Mouse (Mus musculus) kidney, postnatal 0 days (tissue): ENCODE results near the gene H2al1d. TPM values are rescaled to one million over a fixed set of nuclear protein-coding genes. Genes with fewer than 3 reads are reported as not detected.
"Not testable (repeated sequence)": the region's sequence is repeated elsewhere in the genome, so short reads cannot be mapped to it uniquely, and the experiment has no call there.

ENCODE experiments used
- ATAC-seq: fragments of 200-750 bp; cut with Nextera tagmentation; replicated peaks from 2 replicates; pipeline ENCODE4 v1.8.0; 2017; ENCODE audit warnings: low read depth, moderate number of reproducible peaks, moderate TSS enrichment, moderate library complexity; ENCODE audit not compliant: low FRiP score
- DNase-seq: peaks from one replicate; pipeline ENCODE4 v3.0.0-alpha.2; 2016; ENCODE audit warnings: low spot score
- H3K27ac ChIP-seq: fragments of 300-500 bp; sonication (generic); 2 replicates; pipeline ENCODE4 v1.5.1; 2014; ENCODE audit warnings: mild to moderate bottlenecking
- H3K27me3 ChIP-seq: fragments of 300-500 bp; sonication (generic); 2 replicates; pipeline ENCODE4 v1.6.1; 2014; ENCODE audit warnings: low read length, mixed read lengths; ENCODE audit not compliant: insufficient read depth
- H3K36me3 ChIP-seq: fragments of 300-500 bp; sonication (generic); 2 replicates; pipeline ENCODE4 v1.6.1; 2014; ENCODE audit warnings: low read length, mixed read lengths; ENCODE audit not compliant: insufficient read depth
- H3K4me1 ChIP-seq: fragments of 300-500 bp; sonication (generic); replicated peaks from 2 replicates; pipeline ENCODE4 v1.6.1; 2014; ENCODE audit warnings: antibody characterized with exemption, low read length, mixed read lengths; ENCODE audit not compliant: insufficient read depth
- H3K4me2 ChIP-seq: fragments of 300-500 bp; sonication (generic); 2 replicates; pipeline ENCODE4 v1.6.1; 2014; ENCODE audit warnings: mild to moderate bottlenecking, low read length, moderate library complexity, mixed read lengths
- H3K4me3 ChIP-seq: fragments of 300-500 bp; sonication (generic); replicated peaks from 2 replicates; pipeline ENCODE4 v1.5.1; 2014; ENCODE audit warnings: low read depth, low read length
- H3K9ac ChIP-seq: fragments of 300-500 bp; sonication (generic); 2 replicates; pipeline ENCODE4 v1.6.1; 2014; ENCODE audit warnings: low read depth, low read length
- H3K9me3 ChIP-seq: fragments of 300-500 bp; sonication (generic); replicated peaks from 2 replicates; pipeline ENCODE4 v1.6.1; 2016; ENCODE audit warnings: low read length, inconsistent platforms, mixed read lengths
- CTCF ChIP-seq: IDR thresholded peaks from 2 replicates; pipeline ENCODE4 v1.5.1; 2016; ENCODE audit warnings: antibody characterized with exemption, low read depth, mild to moderate bottlenecking, moderate library complexity
- WGBS: fragments of 180-500 bp; shearing (Covaris S2); extraction: QIAGEN DNeasy Blood & Tissue Kit; methylation state at CpG from one replicate; pipeline ENCODE4 v1.1.7; 2014; 5-methylcytosine and 5-hydroxymethylcytosine counted together
- polyA plus RNA-seq: library from polyadenylated mRNA; unstranded; fragments of >200 nt; fragmentation: Nextera tagmentation; extraction: Ambion mirVana; gene quantifications from 2 replicates; pipeline ENCODE4 v1.2.1, GENCODE M21; 2015

The H2al1d gene
- polyA plus RNA-seq, result not detected in 2 replicates

DNA sequence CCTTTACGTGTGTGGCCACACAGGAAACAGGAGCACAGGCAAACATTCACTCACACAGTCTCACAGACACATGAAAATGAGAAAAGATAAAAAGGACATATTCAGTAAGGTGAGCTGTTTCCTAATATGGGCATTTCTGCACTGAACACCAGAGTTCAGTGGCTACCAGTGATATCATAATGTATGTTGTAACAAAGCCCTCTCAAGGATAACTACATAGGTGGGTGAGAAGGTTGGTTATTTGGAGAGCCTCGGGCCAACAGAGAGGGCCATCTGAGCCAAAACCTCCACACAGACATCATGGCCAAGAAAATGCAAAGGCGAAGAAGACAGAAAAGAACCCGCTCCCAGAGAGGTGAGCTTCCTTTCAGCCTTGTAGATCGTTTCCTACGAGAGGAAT lies at the start of gene H2al1d:
Gene H2al1d (plus strand): TSS at position 301 of the 400 bp plus-strand sequence.
- not testable (repeated sequence) for H3K4me3 ChIP-seq, H3K4me1 ChIP-seq, H3K27ac ChIP-seq, H3K9ac ChIP-seq, H3K27me3 ChIP-seq, H3K9me3 ChIP-seq, H3K4me2 ChIP-seq, H3K36me3 ChIP-seq, ATAC-seq, DNase-seq
- no CpG with 5 or more reads among the region's 6 CpGs for WGBS

DNA sequence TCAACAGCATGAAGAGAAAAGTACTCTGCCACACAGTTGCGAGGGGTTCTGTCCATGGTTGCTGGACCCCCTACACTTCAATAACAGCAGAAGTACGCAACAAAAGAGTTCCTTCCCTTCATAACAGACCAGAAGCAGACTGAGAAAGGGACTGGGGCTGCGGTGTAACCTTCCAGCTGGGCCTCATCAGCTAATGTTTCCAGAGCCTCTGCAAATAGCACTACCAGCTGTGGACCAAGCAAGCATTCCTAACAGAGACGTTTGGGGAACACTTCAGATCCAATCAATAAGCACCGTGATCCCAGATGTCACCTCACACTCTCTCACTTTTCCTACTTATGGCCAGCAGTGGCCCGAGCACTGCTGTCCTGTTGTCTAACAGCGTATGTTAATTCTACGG lies 43.7 kb upstream of the H2al1d start:
- no peak overlapping the region for H3K9ac ChIP-seq
- ATAC-seq, result no peak
- DNase-seq, result peak; percentile 46
- H3K4me3 ChIP-seq, result no peak overlapping the region
- no peak for TF ChIP-seq CTCF
- no peaks in the 10 kb centered on the region for H3K4me1 ChIP-seq
- H3K27ac ChIP-seq, result no peak overlapping the region
- H3K9me3 ChIP-seq, result no peaks in the 10 kb centered on the region
- WGBS, result 58% methylated on average over 8 of the region's 8 CpGs
- H3K27me3 ChIP-seq, result no peaks in the 10 kb centered on the region
- H3K36me3 ChIP-seq, result no peaks in the 10 kb centered on the region
- no peak overlapping the region for H3K4me2 ChIP-seq

DNA sequence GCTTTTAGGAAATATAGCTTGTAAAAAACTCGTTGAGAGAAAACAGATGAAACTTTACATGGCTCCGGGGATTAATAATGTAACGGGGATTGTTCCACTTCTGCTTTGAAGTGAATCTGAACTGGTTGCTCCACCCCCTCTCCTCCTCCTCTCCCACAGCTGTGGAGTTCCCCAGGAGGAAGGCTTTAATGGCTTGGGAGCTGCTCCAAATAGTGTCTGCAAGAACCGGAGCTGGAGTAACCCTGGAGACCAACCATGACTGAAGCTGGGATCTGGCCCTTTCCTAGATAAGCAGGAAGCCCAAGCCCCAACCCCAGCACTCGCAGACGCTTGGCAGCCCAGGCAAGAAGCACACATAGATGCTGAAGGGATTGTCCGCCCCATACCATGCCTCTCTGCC lies 40.8 kb upstream of the H2al1d start:
- no peak overlapping the region for H3K9ac ChIP-seq
- H3K9me3 ChIP-seq, result no peaks in the 10 kb centered on the region
- ATAC-seq (no peak), DNase-seq (peak; percentile 75)
- no peak overlapping the region for H3K27ac ChIP-seq
- no peak for TF ChIP-seq CTCF
- H3K27me3 ChIP-seq, result no peaks in the 10 kb centered on the region
- WGBS, result 49% methylated on average over 7 of the region's 7 CpGs
- no peaks in the 10 kb centered on the region for H3K36me3 ChIP-seq
- H3K4me1 ChIP-seq, result no peaks in the 10 kb centered on the region
- no peak overlapping the region for H3K4me3 ChIP-seq
- H3K4me2 ChIP-seq, result no peak overlapping the region

DNA sequence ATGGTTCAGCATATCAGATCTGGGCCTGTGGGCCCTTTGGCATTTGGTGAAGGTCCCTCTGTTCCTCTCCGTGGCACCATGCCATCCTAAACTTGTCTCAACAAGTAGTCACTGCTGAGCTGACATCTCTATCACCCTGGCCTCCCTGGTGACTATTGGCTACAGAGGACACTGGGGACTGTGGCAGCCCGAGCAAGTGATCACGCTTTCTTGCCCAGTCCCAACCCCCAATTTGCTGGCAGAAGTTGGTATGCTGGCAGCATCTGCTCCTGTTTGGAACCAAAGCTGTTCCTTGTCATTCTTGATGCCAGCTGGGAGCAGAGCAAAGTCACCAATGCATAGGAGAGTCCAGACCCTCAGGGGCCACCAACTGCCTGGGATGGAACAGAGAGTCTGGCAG lies 39.5 kb upstream of the H2al1d start:
- H3K9me3 ChIP-seq, result no peaks in the 10 kb centered on the region
- no peak overlapping the region for H3K4me3 ChIP-seq
- H3K27me3 ChIP-seq, result no peaks in the 10 kb centered on the region
- no peaks in the 10 kb centered on the region for H3K4me1 ChIP-seq
- DNase-seq (no peak), ATAC-seq (no peak)
- TF ChIP-seq CTCF, result no peak
- WGBS, result 82% methylated on average over 3 of the region's 3 CpGs
- H3K36me3 ChIP-seq, result no peaks in the 10 kb centered on the region
- H3K27ac ChIP-seq, result no peak overlapping the region
- H3K9ac ChIP-seq, result no peak overlapping the region
- H3K4me2 ChIP-seq, result no peak overlapping the region

DNA sequence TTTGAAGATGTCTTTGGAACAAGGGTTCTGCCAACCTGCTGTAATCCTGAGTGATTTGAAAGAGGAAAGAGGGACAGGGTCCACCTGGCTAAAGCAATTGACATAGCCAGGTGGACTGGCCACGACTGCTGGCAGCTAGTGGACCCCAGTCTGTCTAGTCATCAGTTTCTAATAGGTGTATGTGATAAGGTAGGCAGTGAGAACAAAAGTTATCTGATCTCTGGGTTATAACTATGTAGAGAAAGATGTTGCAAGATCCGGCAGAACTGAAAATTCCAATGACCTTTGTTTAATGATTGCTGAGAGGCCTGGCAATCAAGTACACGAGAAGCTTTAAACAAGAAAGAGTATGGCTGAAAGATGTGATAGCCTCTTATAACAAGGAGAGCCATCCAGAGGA lies 35.4 kb upstream of the H2al1d start:
- DNase-seq, result no peak
- ATAC-seq, result no peak
- Histone ChIP-seq H3K9ac (no peak overlapping the region), H3K36me3 (no peaks in the 10 kb centered on the region), H3K4me3 (no peak overlapping the region), H3K4me2 (no peak overlapping the region), H3K27me3 (no peaks in the 10 kb centered on the region), H3K9me3 (no peaks in the 10 kb centered on the region), H3K27ac (no peak overlapping the region), H3K4me1 (no peaks in the 10 kb centered on the region)
- WGBS, result 72% methylated on average over 3 of the region's 3 CpGs
- TF ChIP-seq CTCF, result no peak

DNA sequence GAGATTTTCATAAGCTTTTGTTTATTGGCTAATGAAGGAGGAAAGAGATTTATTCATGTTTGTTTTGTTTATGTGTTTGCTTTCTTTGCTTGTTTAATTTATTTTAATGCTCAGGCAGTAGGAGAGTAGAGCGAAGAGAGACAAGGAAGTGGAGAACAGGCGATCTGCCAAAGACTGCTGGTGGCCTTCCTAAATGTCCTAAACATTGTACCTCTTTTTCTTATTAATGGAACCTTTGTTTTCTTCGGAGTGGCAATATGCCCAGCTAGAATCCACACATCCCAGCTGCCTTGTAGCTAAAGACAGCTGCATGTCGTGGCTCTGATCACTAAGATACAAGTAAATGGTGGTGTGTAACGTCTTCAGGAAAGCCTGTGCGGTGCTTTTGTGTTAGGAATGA lies 31.5 kb upstream of the H2al1d start:
- no peak for ATAC-seq
- H3K27me3 ChIP-seq, result no peaks in the 10 kb centered on the region
- H3K9ac ChIP-seq, result no peak overlapping the region
- no peak for DNase-seq
- no peak overlapping the region for H3K4me3 ChIP-seq
- no peak overlapping the region for H3K4me2 ChIP-seq
- H3K36me3 ChIP-seq, result no peaks in the 10 kb centered on the region
- no peaks in the 10 kb centered on the region for H3K4me1 ChIP-seq
- H3K9me3 ChIP-seq, result no peaks in the 10 kb centered on the region
- no peak overlapping the region for H3K27ac ChIP-seq
- 78% methylated on average over 6 of the region's 6 CpGs for WGBS
- TF ChIP-seq CTCF, result no peak

DNA sequence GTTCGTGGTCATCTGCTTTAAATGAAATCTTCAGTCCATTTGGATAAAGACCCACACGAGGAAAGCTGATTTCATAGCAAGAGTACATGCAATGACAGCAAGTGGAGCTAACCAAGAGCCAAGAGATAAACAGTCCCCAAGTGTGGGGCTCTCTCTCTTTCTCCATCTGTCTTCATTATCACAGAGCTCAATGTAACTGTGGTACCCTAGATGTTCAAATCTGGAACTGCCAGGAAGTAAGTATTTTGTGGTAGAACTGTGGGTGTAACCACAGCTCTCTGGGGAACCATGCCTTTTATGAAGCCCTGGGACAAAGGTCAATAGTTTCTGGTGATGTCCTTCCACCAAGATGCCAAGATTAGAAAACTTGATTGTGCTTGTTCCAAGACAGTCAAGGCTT lies 27.9 kb upstream of the H2al1d start:
- 67% methylated on average over 2 of the region's 2 CpGs for WGBS
- Histone ChIP-seq H3K4me1 (no peaks in the 10 kb centered on the region), H3K9ac (no peak overlapping the region), H3K9me3 (no peaks in the 10 kb centered on the region), H3K36me3 (no peaks in the 10 kb centered on the region), H3K27ac (no peak overlapping the region), H3K27me3 (no peaks in the 10 kb centered on the region), H3K4me2 (no peak overlapping the region), H3K4me3 (no peak overlapping the region)
- no peak for DNase-seq
- ATAC-seq, result no peak
- no peak for TF ChIP-seq CTCF
